Mouse (Mus musculus): ENCODE measurements around the gene Abcg1. TPM values are rescaled to one million over a fixed set of nuclear protein-coding genes. Genes with fewer than 3 reads are reported as not detected.

Gene Abcg1
- total and polyA plus RNA-seq, 2 experiments from 2014 or later = 16.1 to 24.2 TPM

GRCm38 (mm10) chr17:31033251-31033650 lies 24.2 kb upstream of the Abcg1 start:
- no peak overlapping the region for H3K27ac ChIP-seq (ENCODE audit: low read depth, low read length)
- no peaks in the 10 kb centered on the region for H3K36me3 ChIP-seq (ENCODE audit: insufficient read depth)
- ATAC-seq = no peak
- H3K9ac ChIP-seq = no peak overlapping the region
- no peak overlapping the region for H3K4me2 ChIP-seq (ENCODE audit: low read depth)
- H3K27me3 ChIP-seq (ENCODE audit: insufficient read depth, low read length) = no peaks in the 10 kb centered on the region
- DNase-seq = no peak
- TF ChIP-seq CTCF (IDR thresholded peaks at IDR 0.05; ENCODE audit: low read depth) = no peak
- H3K4me3 ChIP-seq (ENCODE audit: low read depth, low read length) = no peak overlapping the region
- no peaks in the 10 kb centered on the region for H3K4me1 ChIP-seq (ENCODE audit: insufficient read depth)
- WGBS = 66% methylated on average over 2 of the region's 2 CpGs
- H3K9me3 ChIP-seq (ENCODE audit: low read length) = no peaks in the 10 kb centered on the region

GRCm38 (mm10) chr17:31034165-31034564 lies 23.3 kb upstream of the Abcg1 start:
- Histone ChIP-seq H3K4me1 (ENCODE audit: insufficient read depth) (no peaks in the 10 kb centered on the region), H3K9me3 (ENCODE audit: low read length) (no peaks in the 10 kb centered on the region), H3K27me3 (ENCODE audit: insufficient read depth, low read length) (no peaks in the 10 kb centered on the region), H3K36me3 (ENCODE audit: insufficient read depth) (no peaks in the 10 kb centered on the region), H3K4me3 (ENCODE audit: low read depth, low read length) (no peak overlapping the region), H3K9ac (no peak overlapping the region), H3K27ac (ENCODE audit: low read depth, low read length) (no peak overlapping the region), H3K4me2 (ENCODE audit: low read depth) (no peak overlapping the region)
- DNase-seq (no peak), ATAC-seq (peak; percentile 55; the same call in 1 of the 2 replicates)
- no peak for TF ChIP-seq CTCF (IDR thresholded peaks at IDR 0.05; ENCODE audit: low read depth)
- 32% methylated on average over 5 of the region's 5 CpGs for WGBS

- TF ChIP-seq CTCF (IDR thresholded peaks at IDR 0.05; ENCODE audit: low read depth) = no peak
- no peak for ATAC-seq
- H3K27ac ChIP-seq (ENCODE audit: low read depth, low read length) = no peak overlapping the region
- no peak overlapping the region for H3K4me2 ChIP-seq (ENCODE audit: low read depth)
- no peak overlapping the region for H3K9ac ChIP-seq
- H3K9me3 ChIP-seq (ENCODE audit: low read length) = no peaks in the 10 kb centered on the region
- 85% methylated on average over 9 of the region's 9 CpGs for WGBS
- DNase-seq = no peak
- H3K4me3 ChIP-seq (ENCODE audit: low read depth, low read length) = no peak overlapping the region
- no peaks in the 10 kb centered on the region for H3K27me3 ChIP-seq (ENCODE audit: insufficient read depth, low read length)
- H3K4me1 ChIP-seq (ENCODE audit: insufficient read depth) = no peaks in the 10 kb centered on the region
- H3K36me3 ChIP-seq (ENCODE audit: insufficient read depth) = no peaks in the 10 kb centered on the region
Observed at GRCm38 (mm10) chr17:31034674-31035356, 22.7 kb upstream of the Abcg1 start.

GRCm38 (mm10) chr17:31036168-31036876 lies 21.2 kb upstream of the Abcg1 start:
- WGBS = 51% methylated on average over 22 of the region's 22 CpGs
- H3K4me1 ChIP-seq (ENCODE audit: insufficient read depth) = no peaks in the 10 kb centered on the region
- no peak for TF ChIP-seq CTCF (IDR thresholded peaks at IDR 0.05; ENCODE audit: low read depth)
- peak; percentile 77 for ATAC-seq
- H3K27me3 ChIP-seq (ENCODE audit: insufficient read depth, low read length) = no peaks in the 10 kb centered on the region
- DNase-seq = peak; percentile 41
- H3K9ac ChIP-seq = 0 out of 2 replicates have a peak overlapping the region, but pooled peaks have one; percentile 4
- no peaks in the 10 kb centered on the region for H3K9me3 ChIP-seq (ENCODE audit: low read length)
- no peaks in the 10 kb centered on the region for H3K36me3 ChIP-seq (ENCODE audit: insufficient read depth)
- H3K4me3 ChIP-seq (ENCODE audit: low read depth, low read length) = no peak overlapping the region
- H3K4me2 ChIP-seq (ENCODE audit: low read depth) = peak overlapping the region; percentile 32; the same call in 1 of the 2 replicates
- no peak overlapping the region for H3K27ac ChIP-seq (ENCODE audit: low read depth, low read length)

- Histone ChIP-seq H3K4me3 (ENCODE audit: low read depth, low read length) (no peak overlapping the region), H3K4me2 (ENCODE audit: low read depth) (no peak overlapping the region), H3K36me3 (ENCODE audit: insufficient read depth) (no peaks in the 10 kb centered on the region), H3K9ac (no peak overlapping the region), H3K4me1 (ENCODE audit: insufficient read depth) (no peaks in the 10 kb centered on the region), H3K27me3 (ENCODE audit: insufficient read depth, low read length) (no peaks in the 10 kb centered on the region), H3K9me3 (ENCODE audit: low read length) (no peaks in the 10 kb centered on the region), H3K27ac (ENCODE audit: low read depth, low read length) (no peak overlapping the region)
- TF ChIP-seq CTCF (IDR thresholded peaks at IDR 0.05; ENCODE audit: low read depth) = no peak
- WGBS = 78% methylated on average over 8 of the region's 8 CpGs
- ATAC-seq = no peak
- no peak for DNase-seq
Observed at GRCm38 (mm10) chr17:31037331-31037730, 20.1 kb upstream of the Abcg1 start.

- ATAC-seq = no peak
- no peak for TF ChIP-seq CTCF (IDR thresholded peaks at IDR 0.05; ENCODE audit: low read depth)
- H3K27me3 ChIP-seq (ENCODE audit: insufficient read depth, low read length) = no peaks in the 10 kb centered on the region
Observed at GRCm38 (mm10) chr17:31038381-31038780, 19.1 kb upstream of the Abcg1 start.

GRCm38 (mm10) chr17:31039626-31040025 lies 17.8 kb upstream of the Abcg1 start:
- H3K27me3 ChIP-seq (ENCODE audit: insufficient read depth, low read length) = no peaks in the 10 kb centered on the region
- no peak for ATAC-seq
- no peak for DNase-seq
- no peaks in the 10 kb centered on the region for H3K36me3 ChIP-seq (ENCODE audit: insufficient read depth)
- TF ChIP-seq CTCF (IDR thresholded peaks at IDR 0.05; ENCODE audit: low read depth) = no peak
- 70% methylated on average over 7 of the region's 7 CpGs for WGBS
- H3K9me3 ChIP-seq (ENCODE audit: low read length) = no peaks in the 10 kb centered on the region
- H3K9ac ChIP-seq = no peak overlapping the region
- H3K4me2 ChIP-seq (ENCODE audit: low read depth) = no peak overlapping the region
- no peak overlapping the region for H3K4me3 ChIP-seq (ENCODE audit: low read depth, low read length)
- no peak overlapping the region for H3K27ac ChIP-seq (ENCODE audit: low read depth, low read length)
- no peaks in the 10 kb centered on the region for H3K4me1 ChIP-seq (ENCODE audit: insufficient read depth)

More at GRCm38 (mm10) chr17:31038381-31038780, 19.1 kb upstream of the Abcg1 start:
- H3K9me3 ChIP-seq (ENCODE audit: low read length) = no peaks in the 10 kb centered on the region
- no peak overlapping the region for H3K4me2 ChIP-seq (ENCODE audit: low read depth)
- no peak overlapping the region for H3K27ac ChIP-seq (ENCODE audit: low read depth, low read length)
- H3K9ac ChIP-seq = no peak overlapping the region
- 71% methylated on average over 4 of the region's 4 CpGs for whole genome bisulfite sequencing
- no peaks in the 10 kb centered on the region for H3K36me3 ChIP-seq (ENCODE audit: insufficient read depth)
- H3K4me1 ChIP-seq (ENCODE audit: insufficient read depth) = no peaks in the 10 kb centered on the region
- no peak overlapping the region for H3K4me3 ChIP-seq (ENCODE audit: low read depth, low read length)
- DNase-seq = no peak
